Mouse (Mus musculus) ES-E14 (cell line): ENCODE data around the gene Nrsn2. TPM values are rescaled to one million over a fixed set of nuclear protein-coding genes. Genes with fewer than 3 reads are reported as not detected.

Experiments used
- DNase-seq: peaks from one replicate; pipeline ENCODE4 v3.0.0-alpha.2; 2013; ENCODE audit warnings: low read depth, low spot score
- H3K27ac ChIP-seq: 2 replicates; pipeline ENCODE4 v1.5.1; 2012; ENCODE audit warnings: low read depth, mild to moderate bottlenecking, low read length, moderate library complexity, mixed read lengths; ENCODE audit not compliant: poor library complexity, insufficient read depth, severe bottlenecking
- H3K36me3 ChIP-seq: 2 replicates; pipeline ENCODE4 v1.6.1; 2012; ENCODE audit warnings: mild to moderate bottlenecking, low read length, moderate library complexity, mixed read lengths; ENCODE audit not compliant: control insufficient read depth, poor library complexity, insufficient read depth, severe bottlenecking
- H3K4me1 ChIP-seq, 2 experiments: fragments of 150-350 bp in 1 of 2; sonication (generic) in 1 of 2; 2 replicates each; pipeline ENCODE4 v1.6.1; 2012; ENCODE audit warnings: low read length in 2 of 2, mild to moderate bottlenecking in 1 of 2, mixed read lengths in 1 of 2; ENCODE audit not compliant: control insufficient read depth in 2 of 2, insufficient read depth in 2 of 2, poor library complexity in 1 of 2
- H3K4me3 ChIP-seq, 2 experiments: fragments of 150-350 bp in 1 of 2; sonication (generic) in 1 of 2; 2 replicates each; pipeline ENCODE4 v1.5.1; 2012; ENCODE audit warnings: low read length in 2 of 2, low read depth in 1 of 2, mild to moderate bottlenecking in 1 of 2, mixed read lengths in 1 of 2; ENCODE audit not compliant: insufficient read depth in 1 of 2, poor library complexity in 1 of 2, severe bottlenecking in 1 of 2
- H3K9ac ChIP-seq: 2 replicates; pipeline ENCODE4 v1.6.1; 2012; ENCODE audit warnings: low read depth, mild to moderate bottlenecking, low read length, mixed read lengths; ENCODE audit not compliant: poor library complexity, insufficient read depth, severe bottlenecking
- H3K9me3 ChIP-seq: fragments of 150-350 bp; sonication (generic); 2 replicates; pipeline ENCODE4 v1.6.1; 2012; ENCODE audit warnings: low read depth, mild to moderate bottlenecking, low read length; ENCODE audit not compliant: control insufficient read depth, insufficient read depth
- CHD2 ChIP-seq: IDR thresholded peaks from 2 replicates; pipeline ENCODE4 v1.6.1; 2014; ENCODE audit warnings: mild to moderate bottlenecking, low read depth, low read length, inconsistent platforms
- HCFC1 ChIP-seq: IDR thresholded peaks from 2 replicates; pipeline ENCODE4 v1.6.1; 2012; ENCODE audit warnings: low read length, inconsistent platforms, borderline replicate concordance; ENCODE audit not compliant: insufficient read depth
- MAFK ChIP-seq: IDR thresholded peaks from 2 replicates; pipeline ENCODE4 v1.6.1; 2014; ENCODE audit warnings: mild to moderate bottlenecking, low read depth, low read length, inconsistent platforms; ENCODE audit not compliant: insufficient read depth
- ZC3H11A ChIP-seq: IDR thresholded peaks from 2 replicates; pipeline ENCODE4 v1.6.1; 2012; ENCODE audit warnings: low read depth, mild to moderate bottlenecking, inconsistent platforms, low read length, borderline replicate concordance
- ZNF384 ChIP-seq: IDR thresholded peaks from 2 replicates; pipeline ENCODE4 v1.6.1; 2012; ENCODE audit warnings: low read depth, low read length, inconsistent platforms
- in situ Hi-C, 2 experiments: fragments of 600-800 bp; cut with MboI; formaldehyde crosslinking; loops; one replicate each; pipeline ENCODE4 v1.15.1; 2025; ENCODE audit warnings: low sequenced_read_pairs in 2 of 2, inconsistent platforms in 1 of 2; ENCODE audit not compliant: unreplicated experiment in 2 of 2
- total RNA-seq: library from RNA; depleted of rRNA; stranded (reverse); fragments of 300-350 nt; gene quantifications from 2 replicates; pipeline ENCODE4 v1.2.3, GENCODE M21; 2012

The Nrsn2 gene
- total RNA-seq, 1 experiment, result 2.1 TPM

- in situ Hi-C loops, result no loop called here
- no peak for TF ChIP-seq HCFC1
- 0 out of 2 replicates have a peak, but pooled peaks have one; percentile 30 for TF ChIP-seq MAFK
- H3K4me3 ChIP-seq, result peak overlapping the region; percentile 86 to 87
- peak overlapping the region; percentile 47 for H3K27ac ChIP-seq
- no peaks in the 10 kb centered on the region for H3K9me3 ChIP-seq
- DNase-seq, result peak; percentile 88
- peaks cover 7% of the 10 kb centered on the region; the same call in 1 of the 2 replicates for H3K36me3 ChIP-seq
- H3K9ac ChIP-seq, result peak overlapping the region; percentile 86
- H3K4me1 ChIP-seq, result peaks cover 4 to 8% of the 10 kb centered on the region in 2 experiments; a peak in 3 of 4 replicates
Observed at GRCm38 (mm10) chr2:152398691-152399090, 22.3 kb upstream of the Nrsn2 start.

DNA sequence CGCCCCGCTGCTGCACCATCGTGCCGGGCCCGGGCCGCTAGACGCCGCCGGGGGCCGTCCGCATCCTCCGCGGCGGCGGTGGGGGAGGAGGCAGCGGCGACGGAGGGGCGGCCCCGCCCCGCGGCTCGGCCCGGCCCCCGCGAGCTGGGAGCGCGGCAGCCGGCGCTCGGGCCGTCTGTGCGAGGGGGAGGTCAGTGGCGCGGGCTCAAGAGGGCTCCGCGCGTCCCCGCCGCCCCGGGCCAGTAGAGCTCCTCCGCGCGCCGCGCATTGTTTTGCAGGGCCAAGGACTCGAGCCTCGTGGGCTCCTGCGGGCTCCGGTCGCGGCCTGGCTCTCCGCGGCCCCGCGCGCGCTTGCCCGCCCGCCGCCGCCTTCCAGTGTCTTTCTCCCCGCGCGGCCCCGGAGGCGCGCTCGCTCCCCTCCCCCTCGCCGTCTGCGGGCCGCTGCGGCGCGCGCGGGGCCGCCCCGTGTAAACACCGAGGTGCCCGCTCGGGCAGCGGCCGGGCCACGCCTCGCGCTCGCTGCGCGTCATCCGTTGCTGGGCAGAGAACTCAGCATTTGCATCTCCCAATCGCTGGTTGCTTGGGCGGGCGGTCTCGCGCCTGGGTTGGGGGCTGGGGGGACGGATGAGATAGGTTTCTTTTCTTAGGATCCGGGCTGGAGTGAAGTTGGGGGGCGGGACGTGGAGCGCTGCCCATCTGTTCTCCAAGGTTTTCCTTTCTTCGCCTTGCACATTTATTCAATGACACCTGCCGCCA is 21.4 kb upstream of the Nrsn2 start, which contains the start of gene Sox12:
Gene Sox12 (minus strand): TSS at position 384 of the 756 bp plus-strand sequence.
- TF ChIP-seq MAFK (no peak), CHD2 (peak; percentile 85), ZNF384 (no peak), HCFC1 (peak; percentile 35; the same call in 1 of the 2 replicates), ZC3H11A (no peak)
- DNase-seq, result peak; percentile 85
- in situ Hi-C loops, result no loop called here
- no peaks in the 10 kb centered on the region for H3K9me3 ChIP-seq
- H3K27ac ChIP-seq, result peak within 1 kb of the TSS; percentile 80
- H3K4me3 ChIP-seq, result peak within 1 kb of the TSS; percentile 86 to 99
- H3K4me1 ChIP-seq, result peaks cover 4 to 7% of the 10 kb centered on the region in 2 experiments
- H3K9ac ChIP-seq, result peak within 1 kb of the TSS; percentile 86
- H3K36me3 ChIP-seq, result peaks cover 7% of the 10 kb centered on the region; the same call in 1 of the 2 replicates

- no peak for DNase-seq
- Histone ChIP-seq H3K27ac (peak overlapping the region; percentile 80), H3K9ac (peak overlapping the region; percentile 86), H3K9me3 (no peaks in the 10 kb centered on the region), H3K4me3 (peak overlapping the region; percentile 86 to 99), H3K4me1 (peaks cover 7 to 8% of the 10 kb centered on the region in 2 experiments), H3K36me3 (peaks cover 7% of the 10 kb centered on the region; the same call in 1 of the 2 replicates)
- in situ Hi-C loops, result no loop called here
- TF ChIP-seq CHD2 (no peak), ZC3H11A (no peak), HCFC1 (no peak), ZNF384 (no peak), MAFK (no peak)
Observed at GRCm38 (mm10) chr2:152397004-152397589, 20.7 kb upstream of the Nrsn2 start.

DNA sequence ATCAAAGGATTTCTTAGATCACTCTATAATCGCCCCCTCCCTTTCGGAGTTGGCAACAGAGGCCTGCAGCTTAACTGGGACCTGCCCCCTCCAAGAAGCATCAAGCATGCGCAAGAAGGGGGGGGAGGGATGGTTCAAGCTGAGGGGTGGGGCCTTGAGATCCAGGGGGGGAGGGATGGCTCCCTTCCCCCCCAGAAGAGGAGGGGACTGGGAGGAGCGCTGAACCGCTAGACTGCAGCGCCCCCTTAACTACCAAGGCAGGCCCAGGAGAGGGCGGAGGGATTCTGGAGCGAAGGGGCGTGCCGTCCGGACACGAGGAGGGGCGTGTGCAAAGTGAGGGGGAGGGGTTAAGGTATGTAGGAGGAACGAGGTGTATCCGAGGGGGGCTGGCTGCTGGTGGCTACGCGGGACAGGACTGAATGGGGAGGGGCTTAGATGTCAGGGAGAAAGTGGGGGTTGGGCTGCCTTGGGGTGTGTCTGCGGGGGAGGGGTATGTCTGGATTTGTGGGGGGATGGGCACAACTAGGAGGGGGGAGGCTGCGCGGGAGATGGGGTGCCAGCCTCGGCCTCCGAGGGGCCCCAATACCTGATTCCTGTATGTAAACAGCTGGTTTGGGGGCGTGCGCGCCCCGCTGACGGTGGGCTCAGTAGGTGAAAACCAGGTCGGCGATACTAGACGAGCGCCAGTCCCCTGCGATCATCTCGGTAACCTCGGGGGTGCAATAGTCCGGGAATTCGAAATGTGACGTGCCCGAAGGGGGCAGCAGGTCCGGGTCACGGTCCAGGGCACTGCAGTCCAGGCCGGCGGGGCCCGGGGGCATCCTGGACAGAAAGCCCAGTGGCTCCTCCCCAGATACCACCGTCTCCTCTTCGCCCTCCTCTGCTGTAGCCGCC is 19.9 kb upstream of the Nrsn2 start:
- in situ Hi-C loops, result no loop called here
- H3K4me1 ChIP-seq, result peaks cover 7 to 10% of the 10 kb centered on the region in 2 experiments
- TF ChIP-seq CHD2 (peak; percentile 55), ZNF384 (no peak)

More for the DNA sequence above, 19.9 kb upstream of the Nrsn2 start:
- Histone ChIP-seq H3K27ac (peak overlapping the region; percentile 80), H3K4me3 (peak overlapping the region; percentile 86 to 99), H3K36me3 (peaks cover 7% of the 10 kb centered on the region; the same call in 1 of the 2 replicates), H3K9ac (peak overlapping the region; percentile 86), H3K9me3 (no peaks in the 10 kb centered on the region)
- DNase-seq, result peak; percentile 98
